ENCODE assay signal across 8 mouse cellular contexts in genomic region chr14:46832354-46833272, GRCm38 (mm10). TPM values are rescaled to one million over a fixed set of nuclear protein-coding genes. Genes with fewer than 3 reads are reported as not detected.
DNase-seq lines count a peak whose midpoint lies in the region; ATAC-seq lines count a peak whose summit lies in the region.

No protein-coding gene starts in this region.

- peak overlapping the region; percentile 65 for H3K4me3 ChIP-seq in forebrain, embryonic 14.5 days (ENCODE audit: low read depth, low read length)
- H3K4me3 ChIP-seq in kidney, embryonic 14.5 days (ENCODE audit: low read length): peak overlapping the region; percentile 88
- H3K4me3 ChIP-seq in liver, embryonic 16.5 days (ENCODE audit: low read depth, low read length): peak overlapping the region; percentile 91
- peak overlapping the region; percentile 55 for H3K4me3 ChIP-seq in neural tube, embryonic 15.5 days (replicated peaks)

- H3K36me3 ChIP-seq in forebrain, embryonic 14.5 days (ENCODE audit: control insufficient read depth, insufficient read depth, low read length): no peaks in the 10 kb centered on the region
- H3K36me3 ChIP-seq in kidney, embryonic 14.5 days (ENCODE audit: control insufficient read depth, insufficient read depth, low read length): no peaks in the 10 kb centered on the region
- H3K36me3 ChIP-seq in liver, embryonic 16.5 days (ENCODE audit: control insufficient read depth, insufficient read depth): no peaks in the 10 kb centered on the region
- no peaks in the 10 kb centered on the region for H3K36me3 ChIP-seq in neural tube, embryonic 15.5 days

- no peaks in the 10 kb centered on the region for H3K27me3 ChIP-seq in forebrain, embryonic 14.5 days (replicated peaks; ENCODE audit: control insufficient read depth, insufficient read depth, low read length)
- no peaks in the 10 kb centered on the region for H3K27me3 ChIP-seq in kidney, embryonic 14.5 days (ENCODE audit: control insufficient read depth, insufficient read depth, low read length)
- no peaks in the 10 kb centered on the region for H3K27me3 ChIP-seq in liver, embryonic 16.5 days (ENCODE audit: control insufficient read depth, insufficient read depth, low read depth, low read length)
- no peaks in the 10 kb centered on the region; the same call in 1 of the 2 replicates for H3K27me3 ChIP-seq in neural tube, embryonic 15.5 days (replicated peaks)

- peak overlapping the region; percentile 75 for H3K9ac ChIP-seq in forebrain, embryonic 14.5 days (ENCODE audit: low read length)
- peak overlapping the region; percentile 84 for H3K9ac ChIP-seq in kidney, embryonic 14.5 days (ENCODE audit: low read depth, low read length)
- H3K9ac ChIP-seq in liver, embryonic 16.5 days (ENCODE audit: low read depth, low read length): peak overlapping the region; percentile 92
- peak overlapping the region; percentile 71 for H3K9ac ChIP-seq in neural tube, embryonic 15.5 days (replicated peaks)

- peak overlapping the region; percentile 76 for H3K4me2 ChIP-seq in forebrain, embryonic 14.5 days (ENCODE audit: low read length)
- H3K4me2 ChIP-seq in kidney, embryonic 14.5 days (replicated peaks; ENCODE audit: low read depth, low read length): peak overlapping the region; percentile 73
- peak overlapping the region; percentile 68 for H3K4me2 ChIP-seq in liver, embryonic 16.5 days (ENCODE audit: low read depth, low read length)
- H3K4me2 ChIP-seq in neural tube, embryonic 15.5 days: peak overlapping the region; percentile 92

- DNase-seq in right cerebral cortex, adult 2 months (ENCODE audit: low spot score in 2 of 2): peak; percentile 39 to 43
- no peak for DNase-seq in right cerebral cortex, postnatal 14 days
- DNase-seq in adrenal gland, postnatal 25 days: peak; percentile 43
- DNase-seq in forebrain, embryonic 14.5 days (ENCODE audit: low spot score): peak; percentile 25
- no peak for DNase-seq in cerebellum, postnatal 10 days

- H3K9me3 ChIP-seq in forebrain, embryonic 14.5 days (replicated peaks; ENCODE audit: control insufficient read depth, low read length): no peaks in the 10 kb centered on the region
- H3K9me3 ChIP-seq in kidney, embryonic 14.5 days (ENCODE audit: control insufficient read depth, low read length): no peaks in the 10 kb centered on the region
- no peaks in the 10 kb centered on the region for H3K9me3 ChIP-seq in liver, embryonic 16.5 days (replicated peaks; ENCODE audit: control insufficient read depth, low read length)
- H3K9me3 ChIP-seq in neural tube, embryonic 15.5 days (replicated peaks): no peaks in the 10 kb centered on the region

- 0 out of 2 replicates have a peak, but pooled peaks cover 3% of the 10 kb centered on the region for H3K4me1 ChIP-seq in forebrain, embryonic 14.5 days (ENCODE audit: control insufficient read depth, insufficient read depth, low read length)
- H3K4me1 ChIP-seq in kidney, embryonic 14.5 days (ENCODE audit: control insufficient read depth, insufficient read depth, low read length): 0 out of 2 replicates have a peak, but pooled peaks cover 2% of the 10 kb centered on the region
- peaks cover 21% of the 10 kb centered on the region for H3K4me1 ChIP-seq in liver, embryonic 16.5 days (ENCODE audit: control insufficient read depth, low read depth, low read length)
- H3K4me1 ChIP-seq in neural tube, embryonic 15.5 days: peaks cover 13% of the 10 kb centered on the region

- no peak overlapping the region for H3K27ac ChIP-seq in forebrain, embryonic 14.5 days (ENCODE audit: low read depth, low read length)
- H3K27ac ChIP-seq in kidney, embryonic 14.5 days (ENCODE audit: low read depth, low read length): no peak overlapping the region
- H3K27ac ChIP-seq in liver, embryonic 16.5 days (ENCODE audit: low read length): peak overlapping the region; percentile 75
- no peak overlapping the region for H3K27ac ChIP-seq in neural tube, embryonic 15.5 days (replicated peaks)

- no peak; the same call in 1 of the 2 replicates for ATAC-seq in forebrain, embryonic 14.5 days
- ATAC-seq in kidney, embryonic 14.5 days (ENCODE audit: low FRiP score, low TSS enrichment): peak; percentile 90; the same call in 1 of the 2 replicates
- ATAC-seq in liver, embryonic 16.5 days (ENCODE audit: low read depth): peak; percentile 40
- ATAC-seq in neural tube, embryonic 15.5 days (ENCODE audit: low FRiP score): no peak; the same call in none of the 2 replicates

- WGBS in forebrain, embryonic 14.5 days: 6% methylated on average over 40 of the region's 40 CpGs
- WGBS in kidney, embryonic 14.5 days: 8% methylated on average over 40 of the region's 40 CpGs
- 6% methylated on average over 40 of the region's 40 CpGs for WGBS in liver, embryonic 16.5 days (ENCODE audit: insufficient replicate concordance)
- WGBS in neural tube, embryonic 15.5 days: 7% methylated on average over 40 of the region's 40 CpGs

RNA-seq across cellular contexts. Expression of gene Cgrrf1, which starts 0.7 kb away (rescaled TPM):
- 44.9 and 47.9 TPM in 2 replicates for total RNA-seq in adrenal gland, postnatal 25 days (2021)
- polyA plus RNA-seq in forebrain, embryonic 14.5 days (2014; fragmentation: Nextera tagmentation; extraction: Ambion mirVana): 20.3 and 22.5 TPM in 2 replicates
- 30.6 and 38.6 TPM in 2 replicates for polyA plus RNA-seq in kidney, embryonic 14.5 days (2014; fragmentation: Nextera tagmentation; extraction: Ambion mirVana)
- 18.4 and 19.7 TPM in 2 replicates for polyA plus RNA-seq in liver, embryonic 16.5 days (2015; fragmentation: Nextera tagmentation; extraction: Ambion mirVana)
- polyA plus RNA-seq in neural tube, embryonic 15.5 days (2015; fragmentation: Nextera tagmentation; extraction: Ambion mirVana): 20.2 and 20.7 TPM in 2 replicates

RNA-seq across cellular contexts. Expression of gene Gmfb, which starts 10.6 kb away (rescaled TPM):
- 99.8 and 120 TPM in 2 replicates for total RNA-seq in adrenal gland, postnatal 25 days (2021)
- polyA plus RNA-seq in forebrain, embryonic 14.5 days (2014; fragmentation: Nextera tagmentation; extraction: Ambion mirVana): 107 and 137 TPM in 2 replicates
- polyA plus RNA-seq in kidney, embryonic 14.5 days (2014; fragmentation: Nextera tagmentation; extraction: Ambion mirVana): 53.8 and 89.9 TPM in 2 replicates
- polyA plus RNA-seq in liver, embryonic 16.5 days (2015; fragmentation: Nextera tagmentation; extraction: Ambion mirVana): 22.5 and 24.2 TPM in 2 replicates
- polyA plus RNA-seq in neural tube, embryonic 15.5 days (2015; fragmentation: Nextera tagmentation; extraction: Ambion mirVana): 116 and 123 TPM in 2 replicates

RNA-seq across cellular contexts. Expression of gene Cnih1, which starts 44.4 kb away (rescaled TPM):
- 103 and 108 TPM in 2 replicates for total RNA-seq in adrenal gland, postnatal 25 days (2021)
- 170 and 176 TPM in 2 replicates for polyA plus RNA-seq in forebrain, embryonic 14.5 days (2014; fragmentation: Nextera tagmentation; extraction: Ambion mirVana)
- polyA plus RNA-seq in kidney, embryonic 14.5 days (2014; fragmentation: Nextera tagmentation; extraction: Ambion mirVana): 206 and 209 TPM in 2 replicates
- polyA plus RNA-seq in liver, embryonic 16.5 days (2015; fragmentation: Nextera tagmentation; extraction: Ambion mirVana): 73.6 and 76.3 TPM in 2 replicates
- 200 and 204 TPM in 2 replicates for polyA plus RNA-seq in neural tube, embryonic 15.5 days (2015; fragmentation: Nextera tagmentation; extraction: Ambion mirVana)

RNA-seq across cellular contexts. Expression of gene Samd4, which starts 50.0 kb away (rescaled TPM):
- 20.4 and 31.0 TPM in 2 replicates for total RNA-seq in adrenal gland, postnatal 25 days (2021)
- 3.6 and 4.4 TPM in 2 replicates for polyA plus RNA-seq in forebrain, embryonic 14.5 days (2014; fragmentation: Nextera tagmentation; extraction: Ambion mirVana)
- polyA plus RNA-seq in kidney, embryonic 14.5 days (2014; fragmentation: Nextera tagmentation; extraction: Ambion mirVana): 2.6 and 2.9 TPM in 2 replicates
- polyA plus RNA-seq in liver, embryonic 16.5 days (2015; fragmentation: Nextera tagmentation; extraction: Ambion mirVana): 0.58 and 0.87 TPM in 2 replicates
- 5.1 and 5.2 TPM in 2 replicates for polyA plus RNA-seq in neural tube, embryonic 15.5 days (2015; fragmentation: Nextera tagmentation; extraction: Ambion mirVana)

Comparison
In these comparisons a context has a peak if more than half of its experiments do, and no peak if none do; other contexts are left out.
1. DNase-seq: peak in right cerebral cortex, adult 2 months (2 of 2), adrenal gland, postnatal 25 days (single experiment) and forebrain, embryonic 14.5 days (single experiment); none in right cerebral cortex, postnatal 14 days (single experiment) and cerebellum, postnatal 10 days (0 of 2).
2. ATAC-seq: peak in kidney, embryonic 14.5 days (single experiment) and liver, embryonic 16.5 days (single experiment); none in forebrain, embryonic 14.5 days (single experiment) and neural tube, embryonic 15.5 days (single experiment).
3. Peak in every context shown above with its lines, with median percentiles within 50 percentile points of each other: H3K4me2 ChIP-seq, H3K4me3 ChIP-seq and H3K9ac ChIP-seq.